Mouse (Mus musculus) monocyte, adult 2 months (primary cell): ENCODE data around the gene Cd34.

ENCODE experiments used
- DNase-seq, 2 experiments: peaks; one replicate each; pipeline ENCODE4 v3.0.0; 2022; ENCODE audit warnings: low spot score in 2 of 2, low read depth in 1 of 2

Cd34 gene

DNA sequence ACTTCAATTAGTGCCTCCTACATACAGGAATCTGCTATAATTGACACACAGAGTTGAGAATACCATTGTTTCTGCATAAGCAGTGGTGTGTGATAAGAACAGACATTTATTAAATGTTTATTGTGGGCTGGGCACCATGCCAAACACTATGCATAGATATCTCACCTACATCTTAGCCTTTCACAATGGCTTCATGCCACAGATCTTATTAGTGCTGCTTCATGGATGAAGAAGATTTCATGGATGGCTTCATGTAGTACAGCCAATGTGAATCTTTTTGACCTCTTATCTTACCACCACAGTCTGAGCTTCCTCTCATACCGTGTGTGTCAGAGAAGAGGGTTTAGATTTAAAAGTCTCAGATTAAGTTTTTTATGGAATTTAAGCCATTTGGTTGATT lies 65.6 kb downstream of the Cd34 start:
- DNase-seq = no peak

DNA sequence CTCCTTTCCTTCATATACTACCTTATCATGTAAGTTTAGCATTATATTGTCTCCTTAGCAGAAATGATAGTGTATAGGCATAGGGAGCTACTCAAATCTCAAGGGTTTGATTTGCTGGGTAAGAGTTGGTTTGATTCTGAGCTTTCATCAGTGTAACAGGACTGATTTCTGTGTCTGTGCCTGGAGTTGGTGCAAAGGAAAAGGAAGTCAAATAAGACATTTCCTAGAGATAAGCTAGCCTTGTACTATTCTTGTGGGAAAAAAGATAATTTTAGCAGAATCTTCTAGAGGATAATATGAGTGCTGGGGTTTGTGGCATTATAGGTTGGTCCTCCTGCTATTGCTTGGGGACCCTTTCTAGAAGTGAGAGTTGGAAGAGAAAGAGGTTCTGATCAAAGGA lies 67.6 kb downstream of the Cd34 start:
- DNase-seq = no peak
